Mouse (Mus musculus) MEL (cell line): ENCODE measurements at regions not wholly inside any gene's neighbourhood (a gene's known extent, or its start where the extent isn't known, plus 50 kb on each side); places are given as distances from the start of the nearest gene placed in this dataset.
A peak's percentile ranks its signal among the peaks of the same experiment; 100 is the strongest.

Source experiments
- DNase-seq: peaks from one replicate; pipeline ENCODE4 v3.0.0; 2011; ENCODE audit warnings: low read depth, low spot score
- H3K27ac ChIP-seq: 2 replicates; pipeline ENCODE4 v1.5.1; 2012; ENCODE audit warnings: low read depth, mild to moderate bottlenecking, control low read depth, low read length, moderate library complexity; ENCODE audit not compliant: control insufficient read depth
- H3K27me3 ChIP-seq, 2 experiments: fragments of 150-350 bp in 1 of 2; sonication (generic) in 1 of 2; 2 replicates each; pipeline ENCODE4 v1.6.1; 2012; ENCODE audit warnings: low read length in 2 of 2, mild to moderate bottlenecking in 2 of 2, improper control_type of control experiment in 1 of 2, moderate library complexity in 1 of 2; ENCODE audit not compliant: insufficient read depth in 2 of 2, control insufficient read depth in 1 of 2
- H3K36me3 ChIP-seq, 2 experiments: 2 replicates each; pipeline ENCODE4 v1.6.1; 2012 to 2014; ENCODE audit warnings: low read length in 2 of 2, improper control_type of control experiment in 1 of 2, inconsistent platforms in 1 of 2, mild to moderate bottlenecking in 1 of 2; ENCODE audit not compliant: insufficient read depth in 2 of 2, control insufficient read depth in 1 of 2
- H3K4me1 ChIP-seq, 2 experiments: fragments of 150-350 bp in 1 of 2; sonication (generic) in 1 of 2; 2 replicates each; pipeline ENCODE4 v1.6.1; 2012; ENCODE audit warnings: low read length in 2 of 2, improper control_type of control experiment in 1 of 2, mild to moderate bottlenecking in 1 of 2; ENCODE audit not compliant: insufficient read depth in 2 of 2, control insufficient read depth in 1 of 2
- H3K4me3 ChIP-seq, 2 experiments: fragments of 150-350 bp in 1 of 2; sonication (generic) in 1 of 2; 2 replicates each; pipeline ENCODE4 v1.5.1; 2012; ENCODE audit warnings: low read depth in 2 of 2, low read length in 2 of 2, mild to moderate bottlenecking in 2 of 2, moderate library complexity in 2 of 2, control low read depth in 1 of 2, improper control_type of control experiment in 1 of 2; ENCODE audit not compliant: control insufficient read depth in 1 of 2, insufficient read depth in 1 of 2
- H3K79me2 ChIP-seq: 2 replicates; pipeline ENCODE4 v1.6.1; 2012; ENCODE audit warnings: mild to moderate bottlenecking, low read length, moderate library complexity; ENCODE audit not compliant: control insufficient read depth, poor library complexity, insufficient read depth
- H3K9ac ChIP-seq: 2 replicates; pipeline ENCODE4 v1.6.1; 2012; ENCODE audit warnings: low read depth, mild to moderate bottlenecking, control low read depth, low read length, moderate library complexity; ENCODE audit not compliant: control insufficient read depth, poor library complexity, severe bottlenecking
- H3K9me3 ChIP-seq: fragments of 150-350 bp; sonication (generic); replicated peaks from 2 replicates; pipeline ENCODE4 v1.6.1; 2012; ENCODE audit warnings: mild to moderate bottlenecking, low read length, improper control_type of control experiment, moderate library complexity; ENCODE audit not compliant: insufficient read depth
- CHD1 ChIP-seq: IDR thresholded peaks from 2 replicates; pipeline ENCODE4 v1.6.1; 2012; ENCODE audit warnings: low read depth, mild to moderate bottlenecking, inconsistent platforms, low read length, improper control_type of control experiment
- CHD2 ChIP-seq: IDR thresholded peaks from 2 replicates; pipeline ENCODE4 v1.6.1; 2011; ENCODE audit warnings: low read length, improper control_type of control experiment
- CTCF ChIP-seq, 3 experiments: IDR thresholded peaks in 2 of 3; conservative IDR thresholded peaks in 1 of 3; 2 replicates each; pipeline ENCODE4 v1.5.1; 2011 to 2012; ENCODE audit warnings: low read length in 3 of 3, low read depth in 2 of 3, mild to moderate bottlenecking in 2 of 3, improper control_type of control experiment in 1 of 3, inconsistent platforms in 1 of 3, mixed read lengths in 1 of 3, moderate library complexity in 1 of 3; ENCODE audit not compliant: control insufficient read depth in 1 of 3, insufficient read depth in 1 of 3, poor library complexity in 1 of 3, severe bottlenecking in 1 of 3
- E2F4 ChIP-seq: IDR thresholded peaks from 2 replicates; pipeline ENCODE4 v1.6.1; 2011; ENCODE audit warnings: low read depth, low read length, improper control_type of control experiment, borderline replicate concordance
- ETS1 ChIP-seq: IDR thresholded peaks from 2 replicates; pipeline ENCODE4 v1.6.1; 2012; ENCODE audit warnings: low read depth, mild to moderate bottlenecking, inconsistent platforms, low read length, improper control_type of control experiment, moderate library complexity
- GABPA ChIP-seq: IDR thresholded peaks from 2 replicates; pipeline ENCODE4 v1.6.1; 2012; ENCODE audit warnings: low read depth, mild to moderate bottlenecking, inconsistent platforms, low read length, improper control_type of control experiment, moderate library complexity
- GATA1 ChIP-seq: IDR thresholded peaks from 2 replicates; pipeline ENCODE4 v1.6.1; 2011; ENCODE audit warnings: low read depth, low read length, improper control_type of control experiment
- HCFC1 ChIP-seq: IDR thresholded peaks from 2 replicates; pipeline ENCODE4 v1.6.1; 2012; ENCODE audit warnings: low read depth, mild to moderate bottlenecking, inconsistent platforms, low read length, improper control_type of control experiment, moderate library complexity
- JUND ChIP-seq: IDR thresholded peaks from 2 replicates; pipeline ENCODE4 v1.6.1; 2011; ENCODE audit warnings: low read depth, mild to moderate bottlenecking, improper control_type of control experiment, low read length
- MAFK ChIP-seq: IDR thresholded peaks from 2 replicates; pipeline ENCODE4 v1.6.1; 2011; ENCODE audit warnings: low read depth, mild to moderate bottlenecking, low read length, improper control_type of control experiment, borderline replicate concordance
- MAX ChIP-seq: IDR thresholded peaks from 2 replicates; pipeline ENCODE4 v1.6.1; 2011; ENCODE audit warnings: low read length, improper control_type of control experiment
- MAZ ChIP-seq: IDR thresholded peaks from 2 replicates; pipeline ENCODE4 v1.6.1; 2012; ENCODE audit warnings: low read depth, mild to moderate bottlenecking, inconsistent platforms, low read length, improper control_type of control experiment
- MEF2A ChIP-seq: IDR thresholded peaks from 2 replicates; pipeline ENCODE4 v1.6.1; 2014; ENCODE audit warnings: low read depth, mild to moderate bottlenecking, inconsistent platforms, low read length, improper control_type of control experiment; ENCODE audit not compliant: poor library complexity, insufficient replicate concordance, severe bottlenecking; ENCODE audit errors: extremely low read depth
- MXI1 ChIP-seq: IDR thresholded peaks from 2 replicates; pipeline ENCODE4 v1.6.1; 2011; ENCODE audit warnings: mild to moderate bottlenecking, low read depth, low read length, improper control_type of control experiment
- MYC ChIP-seq: IDR thresholded peaks from 2 replicates; pipeline ENCODE4 v1.6.1; 2011; ENCODE audit warnings: low read depth, mild to moderate bottlenecking, low read length, improper control_type of control experiment, moderate library complexity
- NELFE ChIP-seq: IDR thresholded peaks from 2 replicates; pipeline ENCODE4 v1.6.1; 2011; ENCODE audit warnings: low read depth, low read length, improper control_type of control experiment
- POLR2A ChIP-seq, 2 experiments: IDR thresholded peaks; 2 replicates each; pipeline ENCODE4 v1.6.1; 2011 to 2012; ENCODE audit warnings: low read length in 2 of 2, mild to moderate bottlenecking in 2 of 2, control low read depth in 1 of 2, improper control_type of control experiment in 1 of 2, low read depth in 1 of 2, moderate library complexity in 1 of 2; ENCODE audit not compliant: control insufficient read depth in 1 of 2, insufficient read depth in 1 of 2, poor library complexity in 1 of 2
- POLR2AphosphoS5 ChIP-seq: IDR thresholded peaks from 2 replicates; pipeline ENCODE4 v1.6.1; 2012; ENCODE audit warnings: low read depth, borderline replicate concordance, mild to moderate bottlenecking, inconsistent platforms, low read length, moderate library complexity, mixed read lengths
- RAD21 ChIP-seq: IDR thresholded peaks from 2 replicates; pipeline ENCODE4 v1.6.1; 2011; ENCODE audit warnings: mild to moderate bottlenecking, low read depth, low read length, improper control_type of control experiment
- SIN3A ChIP-seq: IDR thresholded peaks from 2 replicates; pipeline ENCODE4 v1.6.1; 2012; ENCODE audit warnings: low read length, improper control_type of control experiment, inconsistent platforms
- SMC3 ChIP-seq: IDR thresholded peaks from 2 replicates; pipeline ENCODE4 v1.6.1; 2011; ENCODE audit warnings: low read depth, low read length, improper control_type of control experiment
- TAL1 ChIP-seq: IDR thresholded peaks from 2 replicates; pipeline ENCODE4 v1.6.1; 2012; ENCODE audit warnings: mild to moderate bottlenecking, inconsistent platforms, low read length, moderate library complexity, mixed read lengths
- TBP ChIP-seq: IDR thresholded peaks from 2 replicates; pipeline ENCODE4 v1.8.0; 2011; ENCODE audit warnings: low read depth, low read length, improper control_type of control experiment
- TCF12 ChIP-seq: IDR thresholded peaks from 2 replicates; pipeline ENCODE4 v1.6.1; 2014; ENCODE audit warnings: low read depth, mild to moderate bottlenecking, inconsistent platforms, low read length, improper control_type of control experiment, moderate library complexity
- USF1 ChIP-seq: IDR thresholded peaks from 2 replicates; pipeline ENCODE4 v1.6.1; 2014; ENCODE audit warnings: low read depth, mild to moderate bottlenecking, inconsistent platforms, low read length, improper control_type of control experiment, moderate library complexity
- USF2 ChIP-seq, 2 experiments: IDR thresholded peaks; 2 replicates each; pipeline ENCODE4 v1.6.1; 2011 to 2012; ENCODE audit warnings: improper control_type of control experiment in 2 of 2, low read length in 2 of 2, borderline replicate concordance in 1 of 2, inconsistent platforms in 1 of 2, low read depth in 1 of 2, mild to moderate bottlenecking in 1 of 2; ENCODE audit not compliant: insufficient read depth in 1 of 2
- ZC3H11A ChIP-seq: IDR thresholded peaks from 2 replicates; pipeline ENCODE4 v1.6.1; 2012; ENCODE audit warnings: low read depth, mild to moderate bottlenecking, inconsistent platforms, low read length, improper control_type of control experiment
- ZKSCAN1 ChIP-seq: IDR thresholded peaks from 2 replicates; pipeline ENCODE4 v1.6.1; 2012; ENCODE audit warnings: low read depth, mild to moderate bottlenecking, inconsistent platforms, low read length, improper control_type of control experiment, moderate library complexity
- ZMIZ1 ChIP-seq: IDR thresholded peaks from 2 replicates; pipeline ENCODE4 v1.6.1; 2012; ENCODE audit warnings: low read depth, mild to moderate bottlenecking, inconsistent platforms, low read length, improper control_type of control experiment, moderate library complexity
- ZNF384 ChIP-seq: IDR thresholded peaks from 2 replicates; pipeline ENCODE4 v1.6.1; 2012; ENCODE audit warnings: low read depth, mild to moderate bottlenecking, inconsistent platforms, low read length, improper control_type of control experiment

DNA sequence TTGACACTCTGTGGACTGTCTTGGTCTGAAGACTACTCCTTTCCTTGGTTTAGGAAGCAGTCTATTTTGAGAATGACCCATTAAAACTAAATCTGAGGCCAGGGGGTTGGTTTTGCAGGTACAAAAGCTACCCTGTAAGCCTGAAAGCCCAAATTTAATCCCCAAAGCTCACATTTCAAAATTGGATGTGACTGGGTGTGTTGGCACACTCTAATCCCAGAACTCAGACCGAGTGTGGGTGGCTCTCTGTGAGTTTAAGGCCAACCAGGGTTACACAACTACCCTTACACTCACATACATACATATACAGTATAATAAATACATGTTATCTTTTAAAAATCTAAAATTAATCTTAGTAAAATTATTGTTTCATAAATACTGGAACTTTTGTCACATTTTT is 228.6 kb downstream of the Xxylt1 start:
- no peak overlapping the region for H3K4me3 ChIP-seq
- no peak overlapping the region for H3K9ac ChIP-seq
- no peaks in the 10 kb centered on the region for H3K36me3 ChIP-seq
- no peaks in the 10 kb centered on the region for H3K79me2 ChIP-seq
- DNase-seq, result no peak
- H3K27ac ChIP-seq, result no peak overlapping the region
- H3K9me3 ChIP-seq, result no peaks in the 10 kb centered on the region
- TF ChIP-seq POLR2AphosphoS5 (no peak), CHD1 (no peak), ZMIZ1 (no peak), ZC3H11A (no peak), MEF2A (no peak), USF1 (no peak), TAL1 (no peak), SMC3 (no peak), E2F4 (no peak), USF2 (IDR thresholded peaks at IDR 0.05; ENCODE audit: borderline replicate concordance in 1 of 2, insufficient read depth in 1 of 2, low read depth in 1 of 2, low read length in 2 of 2) (no peak), RAD21 (no peak), MYC (no peak), MAZ (no peak), CHD2 (no peak), HCFC1 (no peak), SIN3A (no peak), NELFE (no peak), ZKSCAN1 (no peak), ZNF384 (no peak)
- no peaks in the 10 kb centered on the region for H3K4me1 ChIP-seq
- H3K27me3 ChIP-seq, result peaks cover 0 to 5% of the 10 kb centered on the region in 2 experiments; a peak in 3 of 4 replicates

DNA sequence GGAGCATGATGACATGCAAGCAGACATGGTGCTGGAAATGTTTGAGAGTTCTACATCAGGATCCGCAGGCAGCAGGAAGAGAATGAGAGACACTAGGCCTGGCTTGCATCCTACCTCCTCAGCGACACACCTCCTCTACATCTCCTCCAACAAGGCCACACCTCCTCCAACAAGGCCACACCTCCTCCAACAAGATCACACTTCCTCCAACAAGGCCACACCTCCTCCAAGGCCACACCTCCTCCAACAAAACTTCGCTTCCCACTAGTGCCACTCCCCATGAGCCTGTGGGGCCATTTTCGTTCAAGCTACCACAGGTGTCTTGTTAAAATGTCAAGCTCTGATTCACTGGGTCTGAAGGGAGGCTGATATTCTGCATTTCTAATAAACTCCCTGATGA is 226.5 kb downstream of the Xxylt1 start:
- Histone ChIP-seq H3K27ac (no peak overlapping the region), H3K4me3 (no peak overlapping the region), H3K9me3 (no peaks in the 10 kb centered on the region), H3K9ac (no peak overlapping the region), H3K36me3 (no peaks in the 10 kb centered on the region)
- TF ChIP-seq GATA1 (no peak), ZNF384 (no peak), POLR2A (IDR thresholded peaks at IDR 0.05; ENCODE audit: control insufficient read depth in 1 of 2, insufficient read depth in 1 of 2, low read depth in 1 of 2, low read length in 2 of 2, poor library complexity in 1 of 2) (no peak), MAFK (no peak), GABPA (no peak), USF2 (IDR thresholded peaks at IDR 0.05; ENCODE audit: borderline replicate concordance in 1 of 2, insufficient read depth in 1 of 2, low read depth in 1 of 2, low read length in 2 of 2) (no peak), MAX (no peak), CTCF (IDR thresholded peaks at IDR 0.05 in 2 of 3, conservative IDR thresholded peaks at IDR 0.05 in 1 of 3; ENCODE audit: control insufficient read depth in 1 of 3, insufficient read depth in 1 of 3, low read depth in 2 of 3, low read length in 3 of 3, poor library complexity in 1 of 3, severe bottlenecking in 1 of 3) (no peak), ETS1 (no peak), E2F4 (no peak), TBP (no peak), POLR2AphosphoS5 (no peak), MXI1 (no peak), HCFC1 (no peak), TCF12 (no peak), TAL1 (no peak), JUND (no peak), MYC (no peak)
- TF ChIP-seq, all 39 proteins: peak for 0
- DNase-seq, result peak; percentile 37
- no peaks in the 10 kb centered on the region for H3K4me1 ChIP-seq
- H3K27me3 ChIP-seq, result peaks cover 0 to 2% of the 10 kb centered on the region in 2 experiments; a peak in 1 of 4 replicates
- H3K79me2 ChIP-seq, result no peaks in the 10 kb centered on the region
